Mouse (Mus musculus): ENCODE data around the gene Ckap4.
A peak's percentile ranks its signal among the peaks of the same experiment; 100 is the strongest.

DNA sequence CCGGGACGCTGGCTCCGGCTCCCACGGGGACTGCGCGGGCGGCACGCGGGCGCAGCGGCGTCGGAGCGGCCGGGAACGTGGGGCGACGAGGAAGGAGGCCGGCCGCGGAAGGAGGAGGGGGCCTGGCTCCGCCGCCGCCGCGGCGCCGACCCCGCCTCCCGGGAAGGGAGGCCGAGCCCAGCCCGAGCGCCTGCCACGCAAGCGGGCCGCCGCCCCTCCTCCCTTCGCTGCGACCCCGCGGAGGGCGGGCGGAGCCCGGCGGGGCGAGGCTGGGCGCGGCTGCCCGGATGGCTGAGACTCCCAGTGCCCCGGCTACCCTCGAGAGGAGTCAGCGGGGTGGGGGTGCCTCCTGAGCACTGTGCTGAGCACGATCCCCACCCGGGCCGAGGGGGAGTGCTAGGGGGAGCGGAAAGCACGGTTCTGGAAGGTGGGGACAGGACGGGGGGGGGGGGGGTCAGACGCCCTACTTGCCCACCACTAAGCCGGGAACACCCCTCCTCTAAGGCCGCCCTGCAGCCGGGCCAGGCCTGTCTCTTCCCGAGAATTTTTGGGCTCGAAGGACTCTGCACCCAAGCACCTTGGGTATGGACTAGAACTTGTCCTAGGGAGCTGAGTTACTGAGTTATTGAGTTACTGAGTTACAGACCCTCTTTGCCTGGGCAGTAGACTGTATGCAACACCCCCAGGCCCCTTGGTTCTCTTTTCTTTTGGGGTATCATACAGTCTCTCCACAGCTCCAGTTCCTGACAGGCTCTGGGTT is at the start of gene Ckap4:
- no peak for TF ChIP-seq CTCF (IDR thresholded peaks at IDR 0.05; ENCODE audit: borderline replicate concordance, extremely low read depth, insufficient read depth, insufficient read length)
- TF ChIP-seq POLR2A (IDR thresholded peaks at IDR 0.05; ENCODE audit: borderline replicate concordance, extremely low read depth, insufficient read depth, insufficient read length, poor library complexity, severe bottlenecking) = peak; percentile 89
